In the genomic region with DNA sequence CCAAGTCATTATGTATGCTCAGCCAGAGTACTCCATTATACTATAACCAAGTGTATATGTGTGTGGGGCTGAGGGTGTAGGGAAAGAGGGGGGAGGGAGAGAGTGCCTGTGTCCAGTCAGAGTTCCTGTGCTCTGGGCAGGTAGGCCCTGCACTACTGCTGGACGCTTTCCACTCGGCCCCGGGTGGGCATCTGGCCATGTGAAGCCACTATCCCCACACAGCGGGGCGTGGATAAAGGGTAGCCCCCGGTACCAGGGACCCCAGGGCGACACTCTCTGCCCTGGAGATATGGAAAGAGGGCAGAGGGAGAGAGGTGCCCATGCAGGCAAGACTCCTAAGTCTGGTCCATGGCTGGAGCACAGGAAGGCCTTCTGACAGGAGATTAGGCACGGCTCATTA, we compare ENCODE assay signal across 28 mouse cellular contexts. TPM values are rescaled to one million over a fixed set of nuclear protein-coding genes. Genes with fewer than 3 reads are reported as not detected.
A peak's percentile ranks its signal among the peaks of the same experiment; 100 is the strongest.
DNase-seq lines count a peak whose midpoint lies in the region; ATAC-seq lines count a peak whose summit lies in the region.
"Had no signal": no experiment of that assay in that cellular context is flagged by ENCODE, and none has a peak within 500 bp of the region (broad histone marks: within the 10 kb centered on the region; RNA-seq: fewer than 3 reads in every experiment).

No protein-coding gene starts in this region.

- H3K4me3 ChIP-seq in intestine, embryonic 14.5 days (ENCODE audit: low read depth, low read length) = no peak overlapping the region
- H3K4me3 ChIP-seq in intestine, embryonic 16.5 days (ENCODE audit: low read length) = no peak overlapping the region
- H3K4me3 ChIP-seq in limb, embryonic 10.5 days = no peak overlapping the region
- H3K4me3 ChIP-seq: embryonic facial prominence, embryonic 13.5 days; embryonic facial prominence, embryonic 15.5 days; erythroblast, embryonic 14.5 days; forebrain, embryonic 10.5 days; forebrain, embryonic 12.5 days had no signal

- H3K36me3 ChIP-seq in intestine, embryonic 14.5 days (ENCODE audit: control insufficient read depth, insufficient read depth, low read length) = no peaks in the 10 kb centered on the region
- H3K36me3 ChIP-seq in intestine, embryonic 16.5 days (ENCODE audit: control insufficient read depth, insufficient read depth, low read length) = no peaks in the 10 kb centered on the region
- H3K36me3 ChIP-seq in limb, embryonic 10.5 days = no peaks in the 10 kb centered on the region
- H3K36me3 ChIP-seq: embryonic facial prominence, embryonic 13.5 days; embryonic facial prominence, embryonic 15.5 days; forebrain, embryonic 10.5 days; forebrain, embryonic 12.5 days had no signal

- WGBS in intestine, embryonic 14.5 days = 85% methylated on average over 8 of the region's 8 CpGs
- WGBS in intestine, embryonic 16.5 days = 89% methylated on average over 8 of the region's 8 CpGs
- WGBS in limb, embryonic 10.5 days = 82% methylated on average over 8 of the region's 8 CpGs

- no peak overlapping the region for H3K27ac ChIP-seq in intestine, embryonic 14.5 days (ENCODE audit: low read depth)
- H3K27ac ChIP-seq in intestine, embryonic 16.5 days (ENCODE audit: low read length) = no peak overlapping the region
- no peak overlapping the region for H3K27ac ChIP-seq in limb, embryonic 10.5 days
- H3K27ac ChIP-seq: embryonic facial prominence, embryonic 13.5 days; embryonic facial prominence, embryonic 15.5 days; forebrain, embryonic 10.5 days; forebrain, embryonic 12.5 days had no signal

- H3K4me1 ChIP-seq in intestine, embryonic 14.5 days (replicated peaks; ENCODE audit: control insufficient read depth, insufficient read depth, low read length) = no peaks in the 10 kb centered on the region
- no peaks in the 10 kb centered on the region for H3K4me1 ChIP-seq in intestine, embryonic 16.5 days (ENCODE audit: control insufficient read depth, insufficient read depth, low read length)
- H3K4me1 ChIP-seq in limb, embryonic 10.5 days = no peaks in the 10 kb centered on the region
- H3K4me1 ChIP-seq: embryonic facial prominence, embryonic 13.5 days; embryonic facial prominence, embryonic 15.5 days had no signal

- H3K9ac ChIP-seq in intestine, embryonic 14.5 days (ENCODE audit: low read length) = no peak overlapping the region
- H3K9ac ChIP-seq in intestine, embryonic 16.5 days (ENCODE audit: low read depth, low read length) = no peak overlapping the region
- H3K9ac ChIP-seq: embryonic facial prominence, embryonic 13.5 days; embryonic facial prominence, embryonic 15.5 days; forebrain, embryonic 12.5 days had no signal

- no peaks in the 10 kb centered on the region for H3K9me3 ChIP-seq in intestine, embryonic 14.5 days (ENCODE audit: control insufficient read depth, low read length)
- H3K9me3 ChIP-seq in intestine, embryonic 16.5 days (ENCODE audit: control insufficient read depth, low read length) = no peaks in the 10 kb centered on the region
- no peaks in the 10 kb centered on the region for H3K9me3 ChIP-seq in limb, embryonic 10.5 days (replicated peaks)
- H3K9me3 ChIP-seq: embryonic facial prominence, embryonic 13.5 days; embryonic facial prominence, embryonic 15.5 days; forebrain, embryonic 10.5 days; forebrain, embryonic 12.5 days had no signal

- H3K27me3 ChIP-seq in intestine, embryonic 14.5 days (replicated peaks; ENCODE audit: control insufficient read depth, insufficient read depth, low read length) = no peaks in the 10 kb centered on the region
- H3K27me3 ChIP-seq in intestine, embryonic 16.5 days (replicated peaks; ENCODE audit: control insufficient read depth, insufficient read depth, low read length) = no peaks in the 10 kb centered on the region
- H3K27me3 ChIP-seq in limb, embryonic 10.5 days (ENCODE audit: low read depth, poor library complexity, severe bottlenecking) = no peaks in the 10 kb centered on the region
- H3K27me3 ChIP-seq: embryonic facial prominence, embryonic 13.5 days; embryonic facial prominence, embryonic 15.5 days; forebrain, embryonic 12.5 days had no signal

- ATAC-seq in intestine, embryonic 14.5 days (replicated peaks; ENCODE audit: low FRiP score, low TSS enrichment, low read depth) = no peak
- ATAC-seq in intestine, embryonic 16.5 days = no peak
- no peak for ATAC-seq in megakaryocyte-erythroid progenitor cell, adult 5-6 weeks (replicated peaks; ENCODE audit: low FRiP score, low TSS enrichment, poor library complexity, severe bottlenecking)
- ATAC-seq: forebrain, embryonic 14.5 days; forebrain, embryonic 16.5 days had no signal

- H3K4me2 ChIP-seq in intestine, embryonic 14.5 days (ENCODE audit: low read length) = no peak overlapping the region
- H3K4me2 ChIP-seq in intestine, embryonic 16.5 days (ENCODE audit: low read depth, low read length) = no peak overlapping the region
- H3K4me2 ChIP-seq: embryonic facial prominence, embryonic 13.5 days; embryonic facial prominence, embryonic 15.5 days; forebrain, embryonic 12.5 days had no signal

- DNase-seq in heart, adult 11 months = peak; percentile 75
- DNase-seq in heart, adult 9 months (ENCODE audit: low spot score in 2 of 2) = no peak
- DNase-seq in intestine, embryonic 14.5 days (ENCODE audit: low spot score) = peak; percentile 34
- DNase-seq in limb, embryonic 10.5 days (ENCODE audit: low spot score) = peak; percentile 21
- DNase-seq: adrenal gland, adult 2 months; adrenal gland, postnatal 10 days; adrenal gland, postnatal 25 days; cerebellum, adult 11-12 months; cerebellum, adult 2 months; cerebellum, adult 9-10 months; cerebellum, postnatal 14 days; cerebellum, postnatal 36 days; embryo, embryonic 11 days had no signal

RNA-seq across cellular contexts. Expression of gene Cyp2d9, which starts 12.0 kb away (rescaled TPM):
- 0.12 TPM in 1 of 2 replicates, not detected in the other for polyA plus RNA-seq in intestine, embryonic 14.5 days (2014; fragmentation: Nextera tagmentation; extraction: Ambion mirVana)
- polyA plus RNA-seq in intestine, embryonic 16.5 days (2015; fragmentation: Nextera tagmentation; extraction: Ambion mirVana) = 0.10 and 0.31 TPM in 2 replicates
- polyA plus RNA-seq in limb, embryonic 10.5 days (2016; fragmentation: Nextera tagmentation; extraction: Ambion mirVana) = not detected in 2 replicates
- not detected in 2 replicates for total RNA-seq in megakaryocyte-erythroid progenitor cell, adult 5-6 weeks (2014; fragmentation: Nextera tagmentation)
- total RNA-seq in megakaryocyte-erythroid progenitor cell, adult 5-6 weeks (2017) = not detected in 2 replicates
- total RNA-seq: adrenal gland, postnatal 25 days; common myeloid progenitor, adult 5-6 weeks; ES-E14; MEL had no signal
- polyA plus RNA-seq: adrenal gland, adult 2 months; brain, embryonic 14.5 days; C2C12; cerebellum, adult 2 months; embryonic facial prominence, embryonic 11.5 days; embryonic facial prominence, embryonic 13.5 days; embryonic facial prominence, embryonic 15.5 days; forebrain, embryonic 10.5 days; forebrain, embryonic 12.5 days; forebrain, embryonic 14.5 days; forebrain, embryonic 16.5 days had no signal

RNA-seq across cellular contexts. Expression of gene Cyp2d10, which starts 38.2 kb away (rescaled TPM):
- not detected in 2 replicates for polyA plus RNA-seq in intestine, embryonic 14.5 days (2014; fragmentation: Nextera tagmentation; extraction: Ambion mirVana)
- 0.67 and 1.8 TPM in 2 replicates for polyA plus RNA-seq in intestine, embryonic 16.5 days (2015; fragmentation: Nextera tagmentation; extraction: Ambion mirVana)
- not detected in 2 replicates for polyA plus RNA-seq in limb, embryonic 10.5 days (2016; fragmentation: Nextera tagmentation; extraction: Ambion mirVana)
- total RNA-seq in megakaryocyte-erythroid progenitor cell, adult 5-6 weeks (2014; fragmentation: Nextera tagmentation) = not detected in 2 replicates
- not detected in 2 replicates for total RNA-seq in megakaryocyte-erythroid progenitor cell, adult 5-6 weeks (2017)
- total RNA-seq: common myeloid progenitor, adult 5-6 weeks; ES-E14; MEL had no signal
- polyA plus RNA-seq: brain, embryonic 14.5 days; C2C12; cerebellum, adult 2 months; embryonic facial prominence, embryonic 11.5 days; embryonic facial prominence, embryonic 13.5 days; embryonic facial prominence, embryonic 15.5 days; forebrain, embryonic 10.5 days; forebrain, embryonic 12.5 days; forebrain, embryonic 14.5 days; forebrain, embryonic 16.5 days had no signal

RNA-seq across cellular contexts. Expression of gene Cyp2d11, which starts 51.4 kb away (rescaled TPM):
- not detected in 2 replicates for polyA plus RNA-seq in intestine, embryonic 14.5 days (2014; fragmentation: Nextera tagmentation; extraction: Ambion mirVana)
- polyA plus RNA-seq in intestine, embryonic 16.5 days (2015; fragmentation: Nextera tagmentation; extraction: Ambion mirVana) = not detected in 2 replicates
- not detected in 2 replicates for polyA plus RNA-seq in limb, embryonic 10.5 days (2016; fragmentation: Nextera tagmentation; extraction: Ambion mirVana)
- not detected in 2 replicates for total RNA-seq in megakaryocyte-erythroid progenitor cell, adult 5-6 weeks (2014; fragmentation: Nextera tagmentation)
- not detected in 2 replicates for total RNA-seq in megakaryocyte-erythroid progenitor cell, adult 5-6 weeks (2017)
- total RNA-seq: common myeloid progenitor, adult 5-6 weeks; ES-E14; MEL had no signal
- polyA plus RNA-seq: adrenal gland, adult 2 months; brain, embryonic 14.5 days; C2C12; cerebellum, adult 2 months; embryonic facial prominence, embryonic 11.5 days; embryonic facial prominence, embryonic 13.5 days; embryonic facial prominence, embryonic 15.5 days; erythroblast, embryonic 14.5 days; forebrain, embryonic 10.5 days; forebrain, embryonic 12.5 days; forebrain, embryonic 14.5 days; forebrain, embryonic 16.5 days had no signal

Comparison
In these comparisons a context has a peak if more than half of its experiments do, and no peak if none do; other contexts are left out.
1. DNase-seq: peak in heart, adult 11 months (single experiment), intestine, embryonic 14.5 days (single experiment) and limb, embryonic 10.5 days (single experiment); none in heart, adult 9 months (0 of 2).